Mouse (Mus musculus) mouse embryonic stem cell (cell line): Measurements from ENCODE around the gene Ell2.

Experiments
- in situ Hi-C, 2 experiments: fragments of 300-500 bp; cut with MboI; formaldehyde crosslinking; loops; 1 replicate in 1 of 2; 3 replicates in 1 of 2; pipeline ENCODE4 v1.14.3; 2019 to 2020; ENCODE audit warnings: low sequenced_read_pairs in 2 of 2, low pct_unique_long_range_greater_than_20kb in 1 of 2, mixed read lengths in 1 of 2; ENCODE audit not compliant: unreplicated experiment in 1 of 2

Ell2 gene

DNA sequence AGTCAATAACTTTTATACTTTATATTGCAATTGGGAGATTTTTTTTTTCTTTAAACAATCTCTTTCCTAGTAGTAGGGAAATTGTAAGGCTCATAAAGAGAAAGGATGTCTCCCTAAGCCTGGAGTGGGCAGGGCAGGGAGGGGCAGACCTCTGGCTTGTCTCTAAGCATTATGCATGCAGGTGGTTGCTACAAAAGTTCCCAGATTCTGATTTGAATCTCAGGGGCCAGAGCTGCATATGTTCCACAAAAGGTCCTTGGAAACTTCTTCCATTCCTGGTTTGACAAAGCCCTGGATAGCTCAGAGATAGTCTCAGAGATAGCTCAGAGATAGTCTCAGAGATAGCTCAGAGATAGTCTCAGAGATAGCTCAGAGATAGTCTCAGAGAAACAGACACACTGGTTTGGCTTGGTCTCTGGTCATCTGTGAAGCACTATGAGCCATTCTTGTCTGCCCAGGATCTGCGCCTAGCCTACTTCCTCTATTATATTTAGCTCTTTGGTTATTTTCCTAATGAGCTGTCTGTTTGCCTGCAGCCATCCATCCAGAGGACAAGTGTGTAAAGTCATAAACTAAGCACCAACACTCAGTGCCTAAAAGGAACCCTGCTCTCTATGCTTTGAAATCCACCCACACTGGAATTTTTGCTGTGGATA, 84.1 kb downstream of the Ell2 start:
- in situ Hi-C loops = loop anchor here (10.0 to 25.0 kb wide), 2 partner anchors 553 to 556 kb away; no protein-coding TSS in a partner anchor

DNA sequence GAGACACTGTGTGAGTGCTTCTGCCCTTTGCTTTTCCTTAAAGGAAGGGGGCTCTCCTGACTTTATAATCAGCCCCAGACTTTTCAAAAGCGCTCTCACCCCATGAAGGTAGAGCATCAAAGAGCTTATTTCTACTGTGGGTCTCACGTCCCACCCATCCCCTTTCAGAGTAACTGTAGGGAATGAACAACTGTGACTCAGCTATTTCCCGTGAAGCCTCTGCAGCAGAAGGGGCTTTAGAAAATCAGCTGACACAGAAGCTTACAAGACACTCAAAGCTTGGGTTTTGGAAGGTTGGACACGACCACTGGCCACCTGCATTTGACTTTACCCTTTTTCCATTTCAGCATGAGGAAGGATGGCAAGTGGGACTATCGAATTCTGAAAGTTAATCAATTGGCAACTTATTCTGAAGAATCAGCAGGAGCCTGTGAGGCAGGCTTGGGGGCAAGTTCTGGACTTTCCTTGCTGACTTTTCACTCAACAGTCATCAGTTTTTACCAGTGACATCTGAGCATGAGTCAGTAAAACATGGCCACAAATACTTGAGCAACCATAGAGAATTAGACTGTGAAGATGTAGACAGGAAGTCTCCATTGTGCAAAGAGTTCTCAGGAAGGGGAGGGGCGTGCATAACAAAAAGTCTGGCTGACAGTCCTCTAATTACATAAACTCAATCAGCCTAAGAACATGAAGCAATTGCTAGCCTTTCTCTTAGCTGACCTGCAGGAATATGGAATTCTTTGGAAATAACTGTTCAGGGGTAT, 87.5 kb downstream of the Ell2 start:
- in situ Hi-C loops = loop anchor here (10.0 to 25.0 kb wide), 2 partner anchors 557 to 559 kb away; no protein-coding TSS in a partner anchor

DNA sequence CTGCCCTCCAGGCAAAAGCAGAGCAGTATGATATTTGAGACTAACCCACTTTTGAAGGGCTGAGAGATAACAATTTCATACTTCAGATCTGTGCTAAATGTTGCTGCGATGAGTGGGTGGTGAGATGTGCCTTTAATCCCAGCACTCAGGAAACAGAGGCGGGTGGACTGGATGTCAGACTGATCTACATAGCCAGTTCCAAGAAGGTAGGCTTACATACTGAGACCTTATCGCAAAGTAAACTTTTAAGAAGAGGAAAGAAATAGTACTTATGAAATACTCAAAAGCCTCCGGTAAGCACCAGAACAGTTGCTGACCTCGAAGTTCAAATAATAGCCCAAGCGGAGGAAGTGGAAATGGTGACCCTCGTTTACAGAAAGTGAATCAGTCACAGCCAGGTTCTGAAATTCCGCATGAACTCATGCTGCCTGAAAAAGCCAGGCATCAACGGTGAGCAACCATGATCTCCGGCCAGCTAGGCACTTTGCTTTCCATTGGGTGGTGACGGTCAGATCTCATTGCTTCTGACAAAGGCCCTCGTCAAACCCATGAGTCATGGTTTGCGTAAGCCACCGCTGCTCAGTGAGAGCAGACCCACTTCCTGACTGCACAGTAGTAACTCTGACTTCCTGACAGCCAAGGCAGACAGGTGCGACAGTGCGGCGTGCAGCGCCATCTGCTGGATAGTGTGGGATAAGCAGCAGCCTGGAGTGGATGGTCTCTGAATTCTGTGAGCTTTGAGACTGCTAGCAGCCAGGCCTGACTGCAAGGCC, 91.0 kb downstream of the Ell2 start:
- in situ Hi-C loops = loop anchor here (10.0 to 25.0 kb wide), 2 partner anchors 560 to 563 kb away; no protein-coding TSS in a partner anchor

DNA sequence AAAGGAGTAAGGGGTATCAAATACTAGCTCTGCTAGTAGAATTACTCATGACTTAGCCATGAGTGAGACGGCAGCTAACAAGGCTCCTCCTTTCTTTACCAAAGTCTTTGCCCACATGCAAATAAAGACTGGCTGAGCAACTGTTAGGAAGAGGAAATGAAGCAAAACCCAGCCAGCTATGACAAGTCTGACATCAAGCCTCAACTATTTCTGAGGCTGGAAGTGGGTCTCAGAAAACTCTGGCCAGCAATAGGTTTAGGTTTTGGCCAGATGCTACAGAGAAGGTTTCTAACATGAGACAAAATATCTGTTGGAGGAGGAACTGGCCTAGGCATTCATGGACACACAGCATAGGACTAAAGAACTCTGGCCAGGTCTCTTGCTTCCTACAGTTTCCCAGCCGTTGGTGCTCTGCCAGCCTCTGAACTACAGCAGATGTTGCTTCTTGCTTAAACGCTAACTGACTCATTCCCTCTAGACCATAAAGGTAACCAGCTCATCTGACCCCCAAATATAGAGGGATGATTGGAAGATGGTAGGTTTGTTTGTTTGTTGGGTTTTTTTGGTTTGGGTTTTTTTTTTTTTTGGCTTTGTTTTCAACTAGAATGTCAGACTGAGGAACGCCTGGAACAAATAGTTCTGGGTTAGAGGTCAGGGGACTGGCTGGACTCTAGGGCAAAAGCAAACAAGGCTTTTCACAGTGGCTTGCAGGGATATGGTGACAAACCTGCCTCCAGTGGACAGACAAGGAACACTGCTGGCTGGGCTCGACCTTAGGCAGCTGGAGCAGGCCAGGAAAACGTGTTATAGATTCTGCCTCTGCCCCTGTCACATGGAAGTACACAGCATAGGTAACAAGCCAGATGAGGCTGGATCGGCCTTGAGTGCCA, 92.1 kb downstream of the Ell2 start:
- in situ Hi-C loops = loop anchor here (10.0 to 25.0 kb wide), 2 partner anchors 561 to 564 kb away; no protein-coding TSS in a partner anchor

DNA sequence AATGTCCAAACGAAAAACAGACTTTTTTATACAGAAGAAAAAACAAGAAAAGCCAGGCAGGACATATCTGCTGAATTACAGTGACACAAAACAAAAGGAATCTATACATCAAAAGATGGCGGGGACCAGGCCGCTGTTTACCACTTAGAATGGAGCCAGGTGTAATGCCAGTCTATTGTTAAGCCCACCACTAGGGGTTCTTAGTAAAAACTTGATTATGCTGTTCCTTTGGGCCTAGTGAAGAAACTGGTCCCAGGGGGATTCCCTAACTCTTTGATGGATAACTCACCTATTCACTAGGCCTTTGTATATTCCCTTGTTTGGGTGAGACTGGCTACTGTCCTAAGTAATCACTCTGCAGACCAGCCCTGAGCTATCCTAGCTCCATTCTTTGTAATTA, 92.9 kb downstream of the Ell2 start:
- in situ Hi-C loops = loop anchor here (10.0 to 25.0 kb wide), 2 partner anchors 562 to 565 kb away; no protein-coding TSS in a partner anchor

DNA sequence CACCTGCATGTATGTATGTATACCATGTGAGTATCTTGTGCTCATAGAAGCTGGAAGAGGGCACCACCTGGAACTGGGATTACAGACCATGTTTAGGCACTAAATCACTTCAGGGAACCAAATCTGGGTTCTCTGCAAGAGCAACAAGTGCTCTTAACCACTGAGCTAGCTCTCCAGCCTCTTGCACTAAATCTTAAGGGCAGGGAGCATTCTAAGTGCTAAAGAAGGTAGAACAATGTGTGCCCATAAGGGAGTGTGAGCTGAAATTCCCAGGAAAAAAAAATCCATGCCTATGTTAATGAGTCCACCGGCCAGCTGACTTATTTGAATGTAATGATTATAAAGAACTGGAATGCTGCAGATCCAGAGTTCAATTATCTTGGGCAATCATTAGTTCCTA, 101.4 kb downstream of the Ell2 start:
- in situ Hi-C loops = loop anchor here (10.0 kb wide), 1 partner anchor 67 kb away; no protein-coding TSS in a partner anchor

DNA sequence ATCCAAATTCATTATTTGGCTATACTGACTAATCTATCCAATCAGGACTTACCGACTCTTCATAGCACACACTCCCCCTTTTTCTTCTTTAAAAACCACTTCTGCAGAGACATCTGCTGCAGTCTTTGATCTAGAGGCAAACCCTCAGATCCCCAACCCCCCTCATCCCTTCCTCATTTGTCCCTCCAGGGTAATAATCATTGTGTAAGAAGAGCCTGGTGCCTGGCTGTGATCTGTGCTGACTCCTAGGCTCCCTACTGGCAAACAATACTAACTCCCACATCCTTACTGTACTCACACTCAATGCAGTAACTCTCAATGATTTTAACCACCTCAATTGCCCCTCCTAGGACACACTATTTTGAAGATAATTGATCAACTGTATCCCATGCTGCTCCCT, 103.4 kb downstream of the Ell2 start:
- in situ Hi-C loops = loop anchor here (10.0 kb wide), 1 partner anchor 65 kb away; no protein-coding TSS in a partner anchor

DNA sequence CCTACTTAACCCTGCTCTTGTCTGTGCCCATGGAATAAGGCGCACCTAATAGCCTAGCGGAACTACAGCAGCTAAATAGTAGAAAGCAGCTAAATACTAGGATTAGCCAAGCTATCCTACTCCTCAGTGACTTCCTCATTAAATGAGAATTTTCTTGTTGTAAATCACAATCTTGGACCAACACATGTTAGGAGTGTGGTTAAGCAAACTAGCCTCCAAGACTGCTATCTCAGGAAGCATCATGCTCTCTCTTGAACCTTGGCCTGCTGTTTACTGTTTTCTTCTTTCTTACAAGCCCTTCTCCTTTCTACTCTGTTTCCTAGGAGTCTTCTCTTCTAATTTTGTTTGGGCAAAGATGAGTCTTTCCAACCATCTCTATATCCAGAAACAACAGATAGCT, 110.6 kb downstream of the Ell2 start:
- in situ Hi-C loops = no loop called here

DNA sequence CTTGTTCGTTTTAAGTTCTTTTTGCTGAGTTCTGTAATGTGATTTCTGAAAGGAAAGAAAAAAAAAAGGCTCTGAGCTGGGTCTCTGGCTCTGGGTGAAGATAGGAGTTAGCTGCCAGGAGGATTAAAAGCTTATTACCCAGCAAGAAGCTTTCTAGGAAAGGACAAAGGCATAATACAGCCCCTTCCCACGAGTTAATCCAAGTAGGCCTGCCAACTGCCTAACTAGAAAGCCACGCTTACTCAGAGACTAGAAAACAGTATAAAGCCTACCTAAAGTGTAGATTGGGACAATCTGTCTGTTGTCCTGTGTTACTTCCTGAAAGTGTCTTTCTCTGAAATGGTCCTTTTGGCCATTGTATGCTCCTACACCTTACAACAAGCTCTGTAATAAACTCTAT, 111.9 kb downstream of the Ell2 start:
- in situ Hi-C loops = no loop called here

DNA sequence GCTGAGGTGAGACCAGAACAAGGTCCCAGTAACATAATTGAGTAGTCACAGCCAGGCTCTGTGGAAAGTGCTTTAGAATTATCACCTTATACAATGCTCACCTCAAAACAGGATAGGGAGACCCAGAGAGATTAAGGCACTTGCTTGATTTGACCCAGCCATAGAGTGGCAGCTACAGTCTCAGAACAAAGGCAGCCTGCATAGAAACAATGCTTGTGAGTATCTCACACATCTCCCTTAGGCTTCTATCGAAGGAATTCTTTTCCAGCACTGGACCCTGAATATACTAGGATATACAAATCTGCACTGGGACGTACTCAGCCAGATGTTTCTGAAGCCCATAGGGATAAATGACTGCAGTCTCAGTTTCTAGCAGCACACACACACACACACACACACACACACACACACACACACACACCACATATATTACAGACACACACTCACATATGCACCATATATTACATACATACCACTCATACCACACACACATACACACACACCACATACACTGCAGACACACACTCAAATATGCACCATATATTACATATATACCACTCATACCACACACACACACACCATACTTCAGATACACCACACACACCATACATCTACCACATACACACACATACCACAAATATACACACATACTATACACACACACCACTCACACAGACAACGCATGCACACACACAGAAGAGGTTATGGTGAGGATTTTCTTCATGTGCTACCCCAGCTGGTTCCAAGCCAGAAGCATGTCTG, 112.6 kb downstream of the Ell2 start:
- in situ Hi-C loops = no loop called here

DNA sequence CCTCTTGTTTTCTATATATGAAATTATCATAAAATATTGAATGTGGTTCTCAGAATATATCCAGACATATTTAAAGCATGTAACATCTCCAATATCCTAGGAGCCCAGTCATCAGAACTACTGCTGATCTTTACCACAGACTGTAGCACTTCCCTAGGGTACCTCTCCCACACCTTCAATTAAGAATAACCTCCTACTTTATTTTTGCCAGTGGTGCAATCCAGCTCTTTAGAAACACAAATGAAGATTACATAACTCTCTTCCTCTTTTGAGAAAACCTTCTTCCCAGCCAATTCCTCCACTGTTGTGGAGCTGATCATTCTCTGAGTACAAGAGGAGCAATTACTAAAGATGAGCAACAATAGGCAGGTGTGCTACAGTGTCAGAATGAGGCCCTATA, 113.3 kb downstream of the Ell2 start:
- in situ Hi-C loops = no loop called here
